Mouse (Mus musculus) liver, embryonic 15.5 days (tissue): Measurements from ENCODE around the gene AC134908.4. TPM values are rescaled to one million over a fixed set of nuclear protein-coding genes. Genes with fewer than 3 reads are reported as not detected.

Source experiments
- ATAC-seq: fragments of 200-750 bp; cut with Nextera tagmentation; 2 replicates; pipeline ENCODE4 v1.8.0; 2017; ENCODE audit warnings: moderate number of reproducible peaks, mild to moderate bottlenecking, moderate library complexity; ENCODE audit not compliant: insufficient read depth
- H3K27ac ChIP-seq: fragments of 300-500 bp; sonication (generic); replicated peaks from 2 replicates; pipeline ENCODE4 v1.5.1; 2015; ENCODE audit warnings: mild to moderate bottlenecking, inconsistent platforms
- H3K27me3 ChIP-seq: fragments of 300-500 bp; sonication (generic); 2 replicates; pipeline ENCODE4 v1.6.1; 2015; ENCODE audit warnings: mild to moderate bottlenecking, inconsistent platforms
- H3K36me3 ChIP-seq: fragments of 300-500 bp; sonication (generic); replicated peaks from 2 replicates; pipeline ENCODE4 v1.6.1; 2015; ENCODE audit warnings: moderate library complexity, mild to moderate bottlenecking, inconsistent platforms
- H3K4me1 ChIP-seq: fragments of 300-500 bp; sonication (generic); replicated peaks from 2 replicates; pipeline ENCODE4 v1.6.1; 2015; ENCODE audit warnings: inconsistent platforms
- H3K4me2 ChIP-seq: fragments of 300-500 bp; sonication (generic); 2 replicates; pipeline ENCODE4 v1.6.1; 2015; ENCODE audit warnings: moderate library complexity, mild to moderate bottlenecking, inconsistent platforms
- H3K4me3 ChIP-seq: fragments of 300-500 bp; sonication (generic); replicated peaks from 2 replicates; pipeline ENCODE4 v1.5.1; 2015; ENCODE audit warnings: mild to moderate bottlenecking, inconsistent platforms
- H3K9ac ChIP-seq: fragments of 300-500 bp; sonication (generic); 2 replicates; pipeline ENCODE4 v1.6.1; 2015; ENCODE audit warnings: moderate library complexity, mild to moderate bottlenecking, inconsistent platforms
- H3K9me3 ChIP-seq: fragments of 300-500 bp; sonication (generic); replicated peaks from 2 replicates; pipeline ENCODE4 v1.6.1; 2016; ENCODE audit warnings: inconsistent platforms
- WGBS: fragments of 180-500 bp; shearing (Covaris S2); methylation state at CpG from one replicate; pipeline ENCODE4 v1.1.7; 2015; ENCODE audit warnings: mixed read lengths; ENCODE audit not compliant: insufficient replicate concordance; 5-methylcytosine and 5-hydroxymethylcytosine counted together
- polyA plus RNA-seq: library from polyadenylated mRNA; unstranded; fragments of >200 nt; fragmentation: Nextera tagmentation; extraction: Ambion mirVana; gene quantifications from 2 replicates; pipeline ENCODE4 v1.2.1, GENCODE M21; 2015

AC134908.4 gene
- polyA plus RNA-seq, 1 experiment from 2014 or later: not detected

GRCm38 (mm10) chr17:25761561-25761970, 33.9 kb downstream of the AC134908.4 start:
- H3K4me1 ChIP-seq: no peaks in the 10 kb centered on the region
- no peak overlapping the region for H3K9ac ChIP-seq
- WGBS: 47% methylated on average over 4 of the region's 4 CpGs
- H3K4me2 ChIP-seq: no peak overlapping the region
- no peaks in the 10 kb centered on the region for H3K36me3 ChIP-seq
- no peaks in the 10 kb centered on the region for H3K9me3 ChIP-seq
- H3K27me3 ChIP-seq: peaks cover 14% of the 10 kb centered on the region
- no peak overlapping the region for H3K27ac ChIP-seq
- no peak for ATAC-seq
- no peak overlapping the region for H3K4me3 ChIP-seq

DNA sequence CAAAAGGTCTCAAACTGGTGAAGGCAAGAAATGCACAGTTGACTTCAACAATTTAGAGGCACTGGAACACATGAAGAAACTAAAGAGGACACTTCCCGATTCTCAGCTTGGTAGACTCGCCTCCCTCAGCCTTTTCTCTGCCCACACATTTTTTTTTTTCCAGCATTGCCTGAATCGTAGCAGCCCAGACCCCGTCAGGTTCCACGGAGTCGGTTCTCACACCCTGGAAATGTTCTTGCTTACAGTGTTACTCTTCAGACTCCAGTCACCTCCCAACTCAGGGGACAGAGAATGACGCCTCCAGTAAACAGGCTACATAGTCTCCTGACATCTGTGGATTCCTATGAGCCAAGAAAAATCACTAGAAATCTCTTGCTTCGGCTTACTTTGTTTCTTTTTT, 35.3 kb downstream of the AC134908.4 start:
- no peaks in the 10 kb centered on the region for H3K4me1 ChIP-seq
- no peaks in the 10 kb centered on the region for H3K36me3 ChIP-seq
- peaks cover 14% of the 10 kb centered on the region for H3K27me3 ChIP-seq
- H3K9me3 ChIP-seq: no peaks in the 10 kb centered on the region
- H3K9ac ChIP-seq: no peak overlapping the region
- H3K4me3 ChIP-seq: no peak overlapping the region
- H3K4me2 ChIP-seq: no peak overlapping the region
- WGBS: 54% methylated on average over 8 of the region's 8 CpGs
- no peak overlapping the region for H3K27ac ChIP-seq
- ATAC-seq: no peak

DNA sequence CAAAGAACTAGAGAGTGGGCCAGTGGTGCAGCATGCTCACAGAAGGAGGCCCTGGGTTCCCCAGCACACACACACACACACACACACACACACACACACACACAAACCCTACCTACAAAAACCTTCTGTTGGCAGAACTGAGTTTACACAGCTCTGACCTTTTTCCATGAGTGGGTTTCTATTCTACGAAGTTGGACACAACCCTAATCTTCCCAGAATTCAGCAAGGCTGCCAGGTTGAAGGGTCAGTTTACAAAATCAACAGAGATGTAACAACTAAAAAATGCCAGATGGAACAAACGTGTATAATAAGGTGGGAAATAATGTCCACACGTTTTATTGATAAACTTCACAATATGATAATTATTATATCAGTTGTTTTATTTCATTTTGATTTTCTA, 37.8 kb downstream of the AC134908.4 start:
- Histone ChIP-seq H3K27me3 (peaks cover 14% of the 10 kb centered on the region), H3K4me1 (no peaks in the 10 kb centered on the region), H3K4me3 (no peak overlapping the region), H3K27ac (no peak overlapping the region), H3K36me3 (no peaks in the 10 kb centered on the region), H3K9ac (no peak overlapping the region), H3K4me2 (no peak overlapping the region), H3K9me3 (no peaks in the 10 kb centered on the region)
- 35% methylated on average over 3 of the region's 3 CpGs for WGBS
- no peak for ATAC-seq

DNA sequence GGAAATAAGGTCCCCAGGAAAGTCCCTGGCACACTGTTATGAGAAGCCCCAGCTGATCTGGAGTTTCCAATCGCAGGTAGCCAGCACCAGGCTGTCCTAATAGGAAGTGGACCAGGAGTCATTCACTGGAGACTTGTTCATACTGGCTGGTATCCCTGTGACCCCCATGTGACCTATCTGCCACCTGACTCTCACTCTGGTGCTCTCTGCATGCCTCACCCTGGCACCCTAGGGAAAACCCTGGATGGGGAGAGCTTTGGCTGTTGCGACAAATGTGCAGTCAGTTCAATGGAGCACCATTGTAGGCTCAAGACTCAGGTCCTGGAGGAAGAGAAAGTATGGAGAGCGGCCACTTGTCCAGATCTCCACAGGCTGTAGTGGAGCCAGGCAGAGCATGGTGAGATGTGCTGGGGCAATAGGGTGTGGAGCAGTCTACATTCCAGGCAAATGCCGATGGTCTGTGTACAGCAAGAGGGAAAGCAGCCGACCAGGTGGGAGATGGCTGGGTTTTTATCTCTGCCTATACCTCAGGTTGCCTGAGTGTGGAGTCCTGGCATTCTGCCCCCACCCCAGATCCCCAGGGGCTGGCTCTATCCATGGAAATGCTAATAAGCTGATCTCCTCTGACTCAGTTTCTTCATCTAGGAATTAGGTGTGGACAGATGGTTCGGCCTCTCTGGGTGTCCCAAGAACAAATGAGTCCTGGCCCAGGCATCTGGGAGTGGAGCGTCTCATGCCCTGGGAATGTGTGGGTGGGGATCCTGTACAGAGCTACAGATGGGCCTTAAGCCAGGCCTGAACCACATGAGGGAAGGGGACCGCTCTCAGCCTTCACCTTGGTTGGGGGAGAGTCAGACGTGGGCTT, 38.8 kb downstream of the AC134908.4 start:
- no peak overlapping the region for H3K4me3 ChIP-seq
- WGBS: 60% methylated on average over 9 of the region's 9 CpGs
- no peak for ATAC-seq
- no peak overlapping the region for H3K9ac ChIP-seq
- H3K9me3 ChIP-seq: no peaks in the 10 kb centered on the region
- no peaks in the 10 kb centered on the region for H3K36me3 ChIP-seq
- no peak overlapping the region for H3K27ac ChIP-seq
- no peak overlapping the region for H3K4me2 ChIP-seq
- H3K27me3 ChIP-seq: peaks cover 14% of the 10 kb centered on the region
- no peaks in the 10 kb centered on the region for H3K4me1 ChIP-seq

DNA sequence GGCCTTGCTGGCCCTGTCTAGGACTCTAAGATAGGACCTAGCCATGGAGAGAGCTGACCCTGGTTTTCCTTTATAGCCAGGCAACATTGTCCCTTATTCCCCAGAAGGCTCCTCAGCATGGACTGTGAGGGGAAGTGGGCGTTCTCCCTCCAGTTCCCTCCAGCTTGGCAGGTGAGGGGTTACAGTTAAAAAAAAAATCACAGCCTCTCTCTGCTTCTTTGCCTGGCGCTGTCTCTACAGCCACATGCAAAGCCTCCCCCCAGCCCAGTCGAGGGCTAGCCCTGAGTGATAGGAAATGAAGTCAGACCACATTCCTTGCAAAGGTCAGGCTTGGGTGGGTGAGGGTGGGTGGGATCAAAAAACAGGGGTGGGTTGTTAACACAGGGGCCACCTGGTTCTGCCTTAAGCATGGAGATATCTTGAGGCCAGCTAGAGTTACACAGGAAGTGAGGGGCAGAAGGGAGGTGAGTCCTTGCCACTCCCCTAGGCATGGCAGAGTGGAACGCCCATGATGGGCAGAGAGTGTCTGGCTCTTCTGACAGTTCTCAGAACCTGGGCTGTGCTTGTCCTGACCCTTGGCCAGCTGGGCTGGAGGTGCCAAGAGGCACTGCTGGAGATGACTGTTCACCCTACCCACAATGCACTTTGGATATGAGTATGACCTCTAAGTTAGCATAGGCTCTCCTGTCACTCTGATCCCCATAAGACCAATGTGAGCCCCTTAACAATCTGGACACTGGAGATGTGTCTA, 39.7 kb downstream of the AC134908.4 start:
- Histone ChIP-seq H3K9me3 (no peaks in the 10 kb centered on the region), H3K9ac (no peak overlapping the region), H3K27ac (no peak overlapping the region), H3K27me3 (peaks cover 14% of the 10 kb centered on the region), H3K36me3 (no peaks in the 10 kb centered on the region), H3K4me3 (no peak overlapping the region), H3K4me2 (no peak overlapping the region), H3K4me1 (no peaks in the 10 kb centered on the region)
- WGBS: 33% methylated on average over 4 of the region's 4 CpGs
- no peak for ATAC-seq

DNA sequence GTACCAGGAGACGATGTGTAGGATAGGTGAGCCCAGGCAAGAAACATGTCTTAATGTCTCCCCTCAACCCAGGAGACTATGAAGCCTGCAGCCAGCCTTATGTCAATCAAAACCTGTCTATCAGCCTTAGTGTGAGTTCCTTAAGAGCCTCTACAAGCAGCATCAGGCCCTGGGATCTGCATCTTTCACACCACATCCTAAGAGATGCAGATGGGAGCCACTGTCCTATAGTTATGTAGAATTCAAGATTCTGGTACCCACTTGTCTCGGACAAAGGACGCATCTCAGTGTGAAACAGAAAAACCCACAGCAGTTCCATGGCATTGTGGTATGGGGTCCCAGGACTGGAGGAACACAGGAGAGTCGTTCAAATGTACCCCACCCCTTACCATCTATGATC, 40.4 kb downstream of the AC134908.4 start:
- no peak overlapping the region for H3K4me2 ChIP-seq
- no peaks in the 10 kb centered on the region for H3K9me3 ChIP-seq
- ATAC-seq: no peak
- H3K36me3 ChIP-seq: no peaks in the 10 kb centered on the region
- no peak overlapping the region for H3K4me3 ChIP-seq
- H3K27me3 ChIP-seq: peaks cover 13% of the 10 kb centered on the region
- H3K9ac ChIP-seq: no peak overlapping the region
- WGBS: 59% methylated on average over 4 of the region's 4 CpGs
- no peak overlapping the region for H3K27ac ChIP-seq
- H3K4me1 ChIP-seq: no peaks in the 10 kb centered on the region

GRCm38 (mm10) chr17:25754241-25754640, 41.2 kb downstream of the AC134908.4 start, which contains the start of gene Msln:
TSS of gene Msln (minus strand) at chr17:25754378.
- H3K4me3 ChIP-seq: no peak within 1 kb of the TSS

DNA sequence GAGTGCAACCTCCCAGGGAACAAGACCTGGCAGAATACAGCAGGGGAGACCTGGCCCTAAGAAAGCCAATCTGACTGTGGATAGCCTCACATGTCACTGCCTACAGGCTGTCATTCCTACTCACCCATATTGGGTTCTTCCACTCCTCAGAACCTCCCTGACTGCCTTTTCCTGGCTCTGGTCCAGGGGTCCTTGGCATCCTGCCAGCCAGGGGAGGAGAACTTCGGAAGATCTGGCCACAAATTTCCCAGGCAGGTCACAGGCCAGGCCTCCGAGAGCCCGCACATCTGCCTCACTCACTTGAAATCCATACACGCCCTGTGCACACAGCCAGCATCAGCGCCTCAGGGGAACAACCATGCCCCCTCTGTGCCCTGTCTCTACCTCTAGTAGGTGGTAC, 44.0 kb downstream of the AC134908.4 start:
- Histone ChIP-seq H3K27ac (no peak overlapping the region), H3K36me3 (no peaks in the 10 kb centered on the region), H3K9ac (no peak overlapping the region), H3K4me3 (no peak overlapping the region), H3K27me3 (no peaks in the 10 kb centered on the region), H3K4me2 (no peak overlapping the region), H3K9me3 (no peaks in the 10 kb centered on the region), H3K4me1 (no peaks in the 10 kb centered on the region)
- no peak for ATAC-seq
- 54% methylated on average over 5 of the region's 5 CpGs for WGBS

More at GRCm38 (mm10) chr17:25754241-25754640, 41.2 kb downstream of the AC134908.4 start, which contains the start of gene Msln:
- WGBS: 74% methylated on average over 9 of the region's 9 CpGs
- Histone ChIP-seq H3K4me2 (no peak within 1 kb of the TSS), H3K36me3 (no peaks in the 10 kb centered on the region), H3K4me1 (no peaks in the 10 kb centered on the region), H3K27me3 (peaks cover 11% of the 10 kb centered on the region), H3K27ac (no peak within 1 kb of the TSS), H3K9ac (no peak within 1 kb of the TSS), H3K9me3 (no peaks in the 10 kb centered on the region)
- ATAC-seq: no peak

- Histone ChIP-seq H3K4me3 (no peak overlapping the region), H3K9ac (no peak overlapping the region), H3K27ac (no peak overlapping the region), H3K4me1 (no peaks in the 10 kb centered on the region), H3K9me3 (no peaks in the 10 kb centered on the region), H3K36me3 (no peaks in the 10 kb centered on the region), H3K27me3 (no peaks in the 10 kb centered on the region), H3K4me2 (no peak overlapping the region)
- 65% methylated on average over 6 of the region's 6 CpGs for WGBS
- no peak for ATAC-seq
Observed at GRCm38 (mm10) chr17:25749314-25749713, 46.1 kb downstream of the AC134908.4 start.

DNA sequence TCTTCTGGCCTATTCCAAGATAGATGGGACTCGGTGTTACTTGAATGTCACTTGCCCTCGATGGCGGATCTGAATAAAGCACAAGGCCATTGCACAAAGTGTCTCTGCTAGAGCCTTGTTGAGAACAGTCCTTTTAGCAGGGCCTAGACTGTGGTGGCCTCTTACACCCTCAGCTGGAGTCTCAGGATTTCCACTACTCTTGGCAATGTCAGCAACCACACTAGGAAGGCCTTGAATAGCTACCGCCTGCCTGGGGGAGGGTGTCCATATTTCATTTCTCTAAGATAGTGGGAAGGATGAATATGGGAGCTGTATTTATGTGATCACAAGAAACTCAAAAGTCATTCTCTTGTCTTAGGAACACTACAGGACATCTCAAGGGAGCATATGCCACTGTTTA, 47.2 kb downstream of the AC134908.4 start:
- H3K4me1 ChIP-seq: no peaks in the 10 kb centered on the region
- 74% methylated on average over 4 of the region's 4 CpGs for WGBS
- no peaks in the 10 kb centered on the region for H3K9me3 ChIP-seq
- no peak overlapping the region for H3K27ac ChIP-seq
- no peak overlapping the region for H3K9ac ChIP-seq
- no peaks in the 10 kb centered on the region for H3K36me3 ChIP-seq
- H3K27me3 ChIP-seq: no peaks in the 10 kb centered on the region
- ATAC-seq: no peak
- H3K4me3 ChIP-seq: no peak overlapping the region
- no peak overlapping the region for H3K4me2 ChIP-seq

GRCm38 (mm10) chr17:25744311-25744710, 51.1 kb downstream of the AC134908.4 start:
- no peak overlapping the region for H3K4me2 ChIP-seq
- no peaks in the 10 kb centered on the region for H3K36me3 ChIP-seq
- H3K27me3 ChIP-seq: peaks cover 3% of the 10 kb centered on the region; the same call in 1 of the 2 replicates
- 59% methylated on average over 10 of the region's 10 CpGs for WGBS
- no peak overlapping the region for H3K4me3 ChIP-seq
- H3K4me1 ChIP-seq: no peaks in the 10 kb centered on the region
- no peaks in the 10 kb centered on the region for H3K9me3 ChIP-seq
- no peak overlapping the region for H3K27ac ChIP-seq
- H3K9ac ChIP-seq: no peak overlapping the region
- ATAC-seq: no peak
